Mouse (Mus musculus) G1E (cell line): ENCODE results near the gene Zfp536.

Experiments used
- CTCF ChIP-seq: IDR thresholded peaks from 2 replicates; pipeline ENCODE4 v1.5.1; 2012; ENCODE audit warnings: low read depth, low read length, inconsistent platforms, mixed read lengths
- GATA1 ChIP-seq: IDR thresholded peaks from 2 replicates; pipeline ENCODE4 v1.6.1; 2012; ENCODE audit warnings: borderline replicate concordance, low read length, inconsistent platforms, mixed read lengths
- POLR2AphosphoS5 ChIP-seq: IDR thresholded peaks from 2 replicates; pipeline ENCODE4 v1.6.1; 2012; ENCODE audit warnings: low read depth, low read length, inconsistent platforms; ENCODE audit not compliant: insufficient replicate concordance
- TAL1 ChIP-seq: conservative IDR thresholded peaks from 2 replicates; pipeline ENCODE4 v1.6.1; 2012; ENCODE audit warnings: low read depth, low read length, inconsistent platforms, mixed read lengths

DNA sequence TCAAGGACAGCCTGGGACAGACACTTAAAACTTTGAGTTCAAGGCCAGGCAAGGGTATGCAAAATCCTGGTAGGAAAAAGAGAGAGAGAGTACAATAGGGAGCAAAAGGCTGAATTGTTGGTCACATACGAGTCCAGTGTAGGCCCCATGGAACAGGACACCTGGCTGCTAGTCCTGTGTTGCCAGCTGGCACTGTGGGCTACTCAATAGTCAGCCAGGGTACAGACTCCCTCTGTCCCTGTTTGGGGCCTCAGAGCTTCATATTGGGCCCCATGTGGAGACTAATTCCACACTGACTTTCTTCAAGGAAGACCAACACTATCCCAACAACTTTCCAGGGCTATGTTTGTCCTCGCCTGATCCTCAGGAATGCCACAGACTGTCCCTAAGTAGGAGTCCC, 87.1 kb downstream of the Zfp536 start:
- TF ChIP-seq CTCF (no peak), POLR2AphosphoS5 (no peak), GATA1 (no peak), TAL1 (no peak)
